Mouse (Mus musculus): ENCODE results near the gene Abhd8. TPM values are rescaled to one million over a fixed set of nuclear protein-coding genes. Genes with fewer than 3 reads are reported as not detected.

Abhd8 gene
- polyA plus RNA-seq, 1 experiment from 2014 or later, result 65.7 TPM

DNA sequence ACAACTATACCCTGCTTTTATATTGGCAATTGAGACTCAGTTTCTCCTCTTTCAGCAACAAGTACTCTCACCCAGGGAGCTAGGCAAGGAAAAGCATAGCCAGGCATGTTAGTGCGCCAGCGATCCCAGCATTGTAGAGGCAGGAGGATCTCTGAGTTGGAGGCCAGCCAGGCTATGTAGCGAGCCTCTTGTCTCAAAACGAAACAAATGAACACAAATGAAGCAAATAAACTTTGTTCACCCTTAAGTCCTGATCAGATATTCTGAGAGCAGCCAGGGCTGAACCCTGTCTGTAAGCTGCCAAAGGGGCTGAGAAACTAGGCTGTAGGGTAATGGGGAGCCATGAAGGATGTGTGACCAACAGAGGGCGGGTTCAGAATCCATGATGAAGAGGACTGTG lies 32.4 kb upstream of the Abhd8 start:
- Histone ChIP-seq H3K36me3 (peaks cover 34% of the 10 kb centered on the region), H3K27me3 (no peaks in the 10 kb centered on the region), H3K4me3 (no peak overlapping the region), H3K27ac (peak overlapping the region; percentile 67), H3K9me3 (no peaks in the 10 kb centered on the region), H3K4me1 (peaks cover 46% of the 10 kb centered on the region), H3K9ac (no peak overlapping the region), H3K4me2 (no peak overlapping the region)
- 91% methylated on average over 5 of the region's 5 CpGs for WGBS
- ATAC-seq (ENCODE audit: insufficient number of reproducible peaks, low FRiP score, low TSS enrichment, low read depth), result no peak

DNA sequence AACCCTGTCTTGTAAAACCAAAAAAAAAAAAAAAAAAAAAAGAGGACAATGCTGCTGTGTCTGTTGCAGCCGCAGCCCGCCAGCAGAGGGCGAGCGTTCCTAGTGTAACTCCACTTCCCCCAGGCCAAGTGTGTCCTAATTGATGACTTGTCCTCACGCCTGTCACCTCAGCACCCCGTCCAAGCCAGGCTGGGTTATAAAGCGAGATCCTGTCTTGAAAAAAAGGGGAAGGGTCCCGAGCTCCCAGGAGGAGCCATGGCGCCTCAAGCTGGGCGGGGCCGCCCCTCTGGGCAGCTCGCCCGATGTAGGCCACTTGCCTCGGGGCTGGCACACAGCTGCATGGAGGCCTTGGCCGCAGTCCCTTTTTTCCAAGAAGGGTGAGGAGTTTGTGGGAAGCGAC lies 31.6 kb upstream of the Abhd8 start:
- WGBS, result 9% methylated on average over 15 of the region's 16 CpGs
- no peaks in the 10 kb centered on the region for H3K9me3 ChIP-seq
- H3K27ac ChIP-seq, result peak overlapping the region; percentile 63; the same call in 1 of the 2 replicates
- H3K27me3 ChIP-seq, result no peaks in the 10 kb centered on the region
- H3K36me3 ChIP-seq, result peaks cover 42% of the 10 kb centered on the region
- 0 out of 2 replicates have a peak overlapping the region, but pooled peaks have one; percentile 8 for H3K4me3 ChIP-seq
- H3K9ac ChIP-seq, result no peak overlapping the region
- peak; percentile 56 for ATAC-seq (ENCODE audit: insufficient number of reproducible peaks, low FRiP score, low TSS enrichment, low read depth)
- peaks cover 44% of the 10 kb centered on the region for H3K4me1 ChIP-seq
- peak overlapping the region; percentile 39 for H3K4me2 ChIP-seq

DNA sequence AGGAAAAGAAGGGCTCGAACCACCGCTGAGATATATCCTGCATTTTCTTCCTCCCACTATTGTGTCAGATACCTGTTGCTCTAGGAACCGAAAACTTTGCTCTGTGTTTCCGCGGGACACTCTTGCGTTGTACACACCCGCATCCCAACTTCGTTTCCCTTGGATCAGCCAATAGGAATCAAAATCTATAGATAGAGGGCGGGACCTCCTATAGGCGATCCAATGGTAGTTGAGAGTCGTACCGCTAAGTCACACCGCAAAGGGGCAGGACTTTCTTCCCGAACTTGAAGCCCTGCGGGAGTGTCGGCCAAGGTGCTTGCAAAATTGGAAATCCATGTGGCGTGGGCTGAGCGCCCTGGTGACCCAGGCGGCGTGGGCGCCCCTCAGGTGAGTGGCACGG lies 25.0 kb upstream of the Abhd8 start:
- H3K36me3 ChIP-seq, result peaks cover 34% of the 10 kb centered on the region
- no peaks in the 10 kb centered on the region for H3K27me3 ChIP-seq
- H3K9me3 ChIP-seq, result no peaks in the 10 kb centered on the region
- H3K27ac ChIP-seq, result peak overlapping the region; percentile 94
- H3K4me1 ChIP-seq, result peaks cover 37% of the 10 kb centered on the region
- peak overlapping the region; percentile 67 for H3K9ac ChIP-seq
- H3K4me3 ChIP-seq, result peak overlapping the region; percentile 74
- H3K4me2 ChIP-seq, result peak overlapping the region; percentile 97
- peak; percentile 87 for ATAC-seq (ENCODE audit: insufficient number of reproducible peaks, low FRiP score, low TSS enrichment, low read depth)
- WGBS, result under 1% methylated on average over 22 of the region's 22 CpGs

DNA sequence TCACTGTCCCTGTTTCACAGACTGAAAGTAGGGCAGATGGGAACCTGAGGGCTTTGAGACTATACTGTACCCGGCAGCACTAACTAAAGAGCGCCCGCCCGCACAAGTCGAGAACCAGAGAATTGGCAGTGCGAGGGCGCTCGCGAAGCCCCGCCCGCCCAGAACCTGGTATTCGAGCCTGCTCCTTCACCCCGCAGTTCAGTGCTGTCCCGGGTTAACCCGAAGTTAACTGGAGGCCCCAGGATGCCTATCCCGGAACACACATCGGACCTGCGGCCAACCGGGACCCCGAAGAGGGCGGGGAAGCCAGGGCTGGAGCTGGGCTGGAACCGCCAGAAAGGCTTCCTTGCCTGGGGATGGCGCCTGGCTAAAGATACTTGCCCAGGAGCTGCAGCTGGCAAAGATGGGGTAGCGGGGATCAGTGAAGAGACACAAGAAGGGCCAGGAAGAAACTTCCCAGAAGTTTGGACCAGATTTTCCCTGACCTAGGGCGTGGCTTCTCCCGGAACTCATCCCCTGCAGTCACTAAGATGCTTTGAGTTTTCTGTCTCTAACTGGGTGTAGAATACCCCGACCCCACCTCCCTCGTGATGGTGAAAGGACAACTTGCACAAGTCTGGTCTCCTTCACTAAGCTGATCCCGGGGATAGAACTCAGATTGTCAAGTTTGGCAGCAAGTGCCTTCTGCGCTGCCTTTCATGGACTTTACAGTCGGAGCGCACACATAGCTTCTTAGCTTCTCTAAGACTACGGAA lies 24.4 kb upstream of the Abhd8 start, which contains the start of gene Gtpbp3:
Gene Gtpbp3, plus strand, starts transcription at position 413 of the 755 bp plus-strand sequence.
- no peak; the same call in 1 of the 2 replicates for ATAC-seq (ENCODE audit: insufficient number of reproducible peaks, low FRiP score, low TSS enrichment, low read depth)
- H3K9ac ChIP-seq, result peak within 1 kb of the TSS; percentile 67
- peak within 1 kb of the TSS; percentile 74 for H3K4me3 ChIP-seq
- under 1% methylated on average over 33 of the region's 33 CpGs for WGBS
- H3K36me3 ChIP-seq, result peaks cover 30% of the 10 kb centered on the region
- no peaks in the 10 kb centered on the region for H3K9me3 ChIP-seq
- no peaks in the 10 kb centered on the region for H3K27me3 ChIP-seq
- H3K4me2 ChIP-seq, result peak within 1 kb of the TSS; percentile 97
- peaks cover 37% of the 10 kb centered on the region for H3K4me1 ChIP-seq
- peak within 1 kb of the TSS; percentile 94 for H3K27ac ChIP-seq

DNA sequence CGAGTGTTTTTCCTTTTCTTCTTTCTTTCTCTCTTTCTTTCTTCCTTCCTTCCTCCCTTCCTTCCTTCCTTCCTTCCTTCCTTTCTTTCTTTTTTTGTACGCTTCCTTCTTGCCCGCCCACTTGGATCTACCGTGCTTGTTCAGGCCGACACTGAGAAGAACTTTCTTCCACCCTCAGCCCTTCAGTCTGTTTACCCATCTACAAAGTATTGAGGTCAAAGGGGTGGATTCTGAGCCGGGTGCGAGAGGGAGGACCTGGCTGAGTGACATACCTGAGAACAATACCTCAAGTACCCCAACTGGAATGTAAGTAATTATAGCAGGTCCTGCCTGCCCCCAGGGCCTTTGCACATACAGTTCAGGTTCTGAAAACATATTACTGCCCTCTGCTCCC lies 22.7 kb upstream of the Abhd8 start:
- ATAC-seq (ENCODE audit: insufficient number of reproducible peaks, low FRiP score, low TSS enrichment, low read depth), result no peak
- peak overlapping the region; percentile 73 for H3K4me3 ChIP-seq
- H3K9ac ChIP-seq, result no peak overlapping the region
- H3K9me3 ChIP-seq, result no peaks in the 10 kb centered on the region
- H3K27ac ChIP-seq, result 0 out of 2 replicates have a peak overlapping the region, but pooled peaks have one; percentile 38
- 12% methylated on average over 7 of the region's 7 CpGs for WGBS
- no peaks in the 10 kb centered on the region for H3K27me3 ChIP-seq
- peak overlapping the region; percentile 88 for H3K4me2 ChIP-seq
- peaks cover 37% of the 10 kb centered on the region for H3K4me1 ChIP-seq
- peaks cover 23% of the 10 kb centered on the region for H3K36me3 ChIP-seq

DNA sequence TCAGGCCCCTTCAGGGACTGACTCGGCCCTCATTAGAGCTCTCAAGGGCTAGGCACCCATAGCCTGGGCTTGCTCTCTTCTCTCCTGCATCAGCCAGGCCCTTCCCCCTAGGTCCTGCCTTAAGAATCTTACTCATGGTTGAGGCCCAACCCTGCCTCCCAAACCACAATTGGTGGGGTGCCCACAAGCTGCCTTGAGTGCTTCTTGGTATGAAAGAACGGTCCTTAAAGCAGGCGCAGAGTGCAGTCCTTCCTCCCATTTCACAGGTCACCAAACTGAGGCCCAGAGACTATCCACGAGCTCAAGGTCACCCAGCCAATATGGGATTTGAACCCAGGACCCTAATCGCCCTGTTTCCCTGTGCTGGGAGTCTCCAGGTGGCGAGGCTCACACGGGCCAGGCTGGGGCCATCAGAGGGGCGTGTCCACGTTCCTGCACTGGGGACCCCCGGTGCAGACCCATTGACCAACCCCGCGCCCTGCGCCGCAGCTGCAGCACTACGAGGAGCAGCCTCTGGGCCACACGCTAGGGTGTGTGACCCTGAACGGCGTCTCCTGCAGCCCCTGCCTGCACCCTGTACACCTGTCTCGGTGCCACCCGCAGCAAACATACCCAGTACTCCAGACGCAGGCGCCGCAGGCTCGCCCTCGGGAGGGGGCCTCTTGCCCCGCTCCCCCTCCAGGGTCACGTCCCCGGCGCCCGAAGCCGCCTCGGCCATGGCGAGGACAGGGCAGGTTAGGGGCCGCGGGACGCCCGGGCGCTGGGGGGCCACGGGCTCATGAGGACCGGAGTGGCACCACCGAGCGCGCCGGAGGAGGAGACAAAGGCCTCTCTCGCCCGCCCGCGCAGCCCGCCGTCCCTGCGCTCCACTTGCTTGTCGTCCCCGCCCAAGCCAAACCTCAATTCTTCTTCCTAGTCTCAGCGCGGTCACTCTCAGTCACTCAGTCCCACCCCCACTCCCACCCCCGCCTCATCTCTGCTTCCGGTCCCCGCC lies 22.0 kb upstream of the Abhd8 start, which contains the start of gene Ano8:
Gene Ano8, minus strand, starts transcription at position 822 of the 994 bp plus-strand sequence.
- H3K4me1 ChIP-seq, result peaks cover 37% of the 10 kb centered on the region
- 0 out of 2 replicates have a peak within 1 kb of the TSS, but pooled peaks have one; percentile 48 for H3K27ac ChIP-seq
- 5% methylated on average over 53 of the region's 58 CpGs for WGBS
- H3K4me3 ChIP-seq, result peak within 1 kb of the TSS; percentile 73
- H3K9me3 ChIP-seq, result no peaks in the 10 kb centered on the region
- peaks cover 23% of the 10 kb centered on the region for H3K36me3 ChIP-seq
- peak within 1 kb of the TSS; percentile 88 for H3K4me2 ChIP-seq
- peak; percentile 22; the same call in 1 of the 2 replicates for ATAC-seq (ENCODE audit: insufficient number of reproducible peaks, low FRiP score, low TSS enrichment, low read depth)
- no peaks in the 10 kb centered on the region for H3K27me3 ChIP-seq
- peak within 1 kb of the TSS; percentile 81 for H3K9ac ChIP-seq

DNA sequence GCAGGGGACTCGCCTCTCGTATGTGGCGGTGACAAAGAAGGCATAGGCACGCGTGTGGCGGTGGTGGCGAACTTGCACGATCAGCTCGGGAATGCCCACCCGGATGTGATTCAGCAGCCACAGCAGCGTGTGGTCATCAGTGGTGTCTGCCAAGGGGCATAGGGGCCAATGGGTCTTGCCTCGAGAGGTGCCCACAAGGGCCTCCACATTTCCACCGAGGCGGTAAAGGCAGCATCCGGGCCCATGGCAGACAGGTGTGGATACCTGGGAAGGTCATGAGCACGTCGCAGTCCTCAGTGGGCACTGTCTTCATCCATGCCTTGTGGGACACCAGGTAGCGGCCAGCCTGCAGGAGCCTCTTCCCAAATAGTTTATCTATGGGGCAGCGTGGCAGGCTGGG lies 21.3 kb upstream of the Abhd8 start:
- Histone ChIP-seq H3K9me3 (no peaks in the 10 kb centered on the region), H3K4me3 (peak overlapping the region; percentile 73), H3K4me2 (0 out of 2 replicates have a peak overlapping the region, but pooled peaks have one; percentile 88), H3K4me1 (peaks cover 34% of the 10 kb centered on the region), H3K36me3 (peaks cover 23% of the 10 kb centered on the region), H3K27me3 (no peaks in the 10 kb centered on the region), H3K9ac (no peak overlapping the region), H3K27ac (no peak overlapping the region)
- 93% methylated on average over 19 of the region's 19 CpGs for WGBS
- no peak for ATAC-seq (ENCODE audit: insufficient number of reproducible peaks, low FRiP score, low TSS enrichment, low read depth)

DNA sequence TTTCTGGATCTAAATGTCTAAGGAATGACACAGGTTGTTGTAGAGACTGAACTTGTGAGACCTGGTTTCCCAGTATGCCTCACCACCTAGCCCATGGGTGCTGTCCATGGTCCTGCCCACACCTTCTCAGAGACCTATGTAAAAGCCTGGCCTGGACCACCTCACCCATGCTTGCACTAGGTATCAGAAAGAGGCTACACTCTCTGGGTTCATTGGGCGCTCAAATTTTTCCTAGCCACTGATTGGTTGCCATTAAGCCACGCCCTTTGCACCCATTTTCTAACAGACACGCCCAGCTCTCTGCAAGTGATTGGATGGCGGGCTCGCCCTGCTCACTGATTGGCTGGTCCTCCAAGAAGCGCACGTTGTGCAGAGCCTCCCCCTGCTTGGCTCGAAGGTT lies 20.5 kb upstream of the Abhd8 start:
- 49% methylated on average over 8 of the region's 8 CpGs for WGBS
- no peak overlapping the region for H3K4me3 ChIP-seq
- no peak for ATAC-seq (ENCODE audit: insufficient number of reproducible peaks, low FRiP score, low TSS enrichment, low read depth)
- H3K36me3 ChIP-seq, result peaks cover 31% of the 10 kb centered on the region
- no peaks in the 10 kb centered on the region for H3K9me3 ChIP-seq
- H3K9ac ChIP-seq, result no peak overlapping the region
- H3K27me3 ChIP-seq, result no peaks in the 10 kb centered on the region
- H3K4me1 ChIP-seq, result peaks cover 26% of the 10 kb centered on the region
- no peak overlapping the region for H3K27ac ChIP-seq
- H3K4me2 ChIP-seq, result no peak overlapping the region

DNA sequence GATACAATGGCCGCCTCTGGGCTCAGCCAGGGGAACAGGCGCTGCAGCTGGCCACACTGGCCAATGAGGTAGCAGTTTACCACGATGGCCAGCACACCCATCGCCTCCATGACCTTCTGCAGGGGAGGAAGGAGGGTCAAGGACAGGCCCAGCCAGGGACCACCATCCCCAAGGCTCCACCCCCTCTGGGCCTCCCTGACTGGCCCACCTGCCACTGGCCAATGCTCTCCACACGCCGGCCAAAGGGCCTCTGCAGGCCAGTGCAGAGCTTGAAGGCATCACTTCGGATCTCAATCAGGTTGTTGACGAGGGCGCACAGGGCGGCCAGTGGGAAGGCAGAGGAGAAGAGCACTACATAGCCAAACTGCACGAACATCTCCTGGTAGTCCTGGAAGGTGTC lies 15.5 kb upstream of the Abhd8 start:
- Histone ChIP-seq H3K27me3 (no peaks in the 10 kb centered on the region), H3K27ac (no peak overlapping the region), H3K9ac (no peak overlapping the region), H3K4me3 (no peak overlapping the region), H3K9me3 (no peaks in the 10 kb centered on the region), H3K36me3 (peaks cover 47% of the 10 kb centered on the region), H3K4me2 (no peak overlapping the region), H3K4me1 (peaks cover 20% of the 10 kb centered on the region)
- 88% methylated on average over 11 of the region's 11 CpGs for WGBS
- ATAC-seq (ENCODE audit: insufficient number of reproducible peaks, low FRiP score, low TSS enrichment, low read depth), result no peak

- no peak for ATAC-seq (ENCODE audit: insufficient number of reproducible peaks, low FRiP score, low TSS enrichment, low read depth)
- H3K36me3 ChIP-seq, result peaks cover 62% of the 10 kb centered on the region
- peak overlapping the region; percentile 64 for H3K4me3 ChIP-seq
- WGBS, result 44% methylated on average over 14 of the region's 14 CpGs
- peak overlapping the region; percentile 87 for H3K4me2 ChIP-seq
- H3K9ac ChIP-seq, result no peak overlapping the region
- no peaks in the 10 kb centered on the region for H3K9me3 ChIP-seq
- H3K27me3 ChIP-seq, result no peaks in the 10 kb centered on the region
- H3K4me1 ChIP-seq, result peaks cover 20% of the 10 kb centered on the region
- H3K27ac ChIP-seq, result no peak overlapping the region; the same call in 1 of the 2 replicates
Measured at GRCm38 (mm10) chr8:71477196-71477845, 13.9 kb upstream of the Abhd8 start.
